Mouse (Mus musculus): ENCODE measurements around the gene Btg2. TPM values are rescaled to one million over a fixed set of nuclear protein-coding genes. Genes with fewer than 3 reads are reported as not detected.

Btg2 gene
- total and polyA plus RNA-seq, 2 experiments from 2014 or later = 8.9 to 19.8 TPM

DNA sequence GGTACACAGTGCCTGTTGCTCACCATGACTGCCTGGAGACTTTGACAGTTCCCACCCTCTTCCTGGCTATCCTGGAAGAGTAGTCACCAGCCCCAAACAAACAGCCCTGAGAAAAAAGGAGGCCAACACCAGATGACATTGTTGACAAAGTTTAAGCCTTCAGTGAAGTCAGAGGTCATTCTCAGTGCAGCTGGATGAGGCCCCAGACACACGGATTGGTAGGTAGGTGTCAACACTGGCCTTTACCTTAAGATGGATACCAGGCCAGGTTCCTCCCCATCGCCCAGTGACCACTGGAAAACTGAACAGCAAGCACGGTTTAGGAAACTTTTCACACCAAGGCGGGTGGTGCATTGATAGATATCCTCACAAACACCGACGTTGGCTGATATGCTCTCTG, 13.4 kb upstream of the Btg2 start:
- Histone ChIP-seq H3K9ac (replicated peaks; ENCODE audit: low read length, poor library complexity, severe bottlenecking) (peak overlapping the region; percentile 64; the same call in 1 of the 2 replicates), H3K4me2 (ENCODE audit: low read depth, low read length, poor library complexity, severe bottlenecking) (peak overlapping the region; percentile 86), H3K9me3 (ENCODE audit: low read length) (no peaks in the 10 kb centered on the region), H3K27me3 (ENCODE audit: insufficient read depth, low read length) (no peaks in the 10 kb centered on the region), H3K4me1 (ENCODE audit: insufficient read depth, low read length) (peaks cover 11% of the 10 kb centered on the region; the same call in 1 of the 2 replicates), H3K36me3 (ENCODE audit: insufficient read depth, low read length) (no peaks in the 10 kb centered on the region), H3K27ac (ENCODE audit: low read depth, low read length) (peak overlapping the region; percentile 71), H3K4me3 (ENCODE audit: low read depth, low read length) (peak overlapping the region; percentile 40; the same call in 1 of the 2 replicates)
- TF ChIP-seq CTCF (IDR thresholded peaks at IDR 0.05) = no peak
- ATAC-seq (ENCODE audit: low FRiP score) = no peak
- DNase-seq (ENCODE audit: low spot score) = no peak
- WGBS = 32% methylated on average over 6 of the region's 6 CpGs

DNA sequence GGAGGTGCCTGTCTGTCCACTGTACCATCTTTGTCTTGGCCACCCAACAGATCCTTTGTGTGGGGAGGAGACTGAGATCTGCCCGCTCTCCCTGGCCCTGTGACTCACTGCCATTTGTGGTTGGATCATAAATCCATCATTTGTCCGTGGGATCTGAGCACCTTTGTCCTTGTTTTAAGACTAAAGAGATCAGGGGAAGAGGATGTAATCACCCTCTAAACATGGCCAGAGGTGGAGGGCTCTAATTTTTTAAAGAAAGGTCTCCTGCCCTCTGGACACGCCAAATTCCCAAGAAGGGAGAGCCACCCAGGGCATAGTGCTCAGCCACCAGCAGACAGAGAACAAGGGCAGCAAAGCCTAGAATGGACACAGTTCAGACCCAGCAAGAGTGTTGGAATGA, 12.9 kb upstream of the Btg2 start:
- Histone ChIP-seq H3K4me1 (ENCODE audit: insufficient read depth, low read length) (peaks cover 11% of the 10 kb centered on the region; the same call in 1 of the 2 replicates), H3K36me3 (ENCODE audit: insufficient read depth, low read length) (no peaks in the 10 kb centered on the region), H3K4me3 (ENCODE audit: low read depth, low read length) (no peak overlapping the region), H3K27me3 (ENCODE audit: insufficient read depth, low read length) (no peaks in the 10 kb centered on the region), H3K27ac (ENCODE audit: low read depth, low read length) (no peak overlapping the region), H3K4me2 (ENCODE audit: low read depth, low read length, poor library complexity, severe bottlenecking) (no peak overlapping the region), H3K9me3 (ENCODE audit: low read length) (no peaks in the 10 kb centered on the region), H3K9ac (replicated peaks; ENCODE audit: low read length, poor library complexity, severe bottlenecking) (no peak overlapping the region)
- ATAC-seq (ENCODE audit: low FRiP score) = no peak
- no peak for TF ChIP-seq CTCF (IDR thresholded peaks at IDR 0.05)
- 89% methylated on average over 3 of the region's 3 CpGs for WGBS
- DNase-seq (ENCODE audit: low spot score) = no peak

DNA sequence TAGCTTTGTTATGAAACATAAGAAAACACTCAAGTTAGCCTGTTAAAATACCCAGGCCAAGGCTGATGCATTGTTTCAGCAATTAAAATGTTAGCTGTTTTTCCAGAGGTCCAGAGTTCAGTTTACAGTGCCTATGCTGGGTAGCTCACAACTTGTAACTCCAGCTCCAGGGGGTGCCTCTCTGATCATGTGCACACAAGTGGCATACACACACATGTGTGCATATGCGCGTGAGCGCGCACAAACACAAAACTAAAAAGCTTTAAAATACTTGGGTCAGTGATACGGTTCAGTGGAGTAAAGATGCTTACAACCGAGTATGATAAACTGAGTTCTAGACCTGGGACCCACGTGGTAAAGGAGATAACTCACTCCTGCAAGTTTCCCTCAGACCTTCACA, 10.2 kb upstream of the Btg2 start:
- DNase-seq (ENCODE audit: low spot score) (no peak), ATAC-seq (ENCODE audit: low FRiP score) (no peak)
- 87% methylated on average over 7 of the region's 7 CpGs for WGBS
- Histone ChIP-seq H3K9ac (replicated peaks; ENCODE audit: low read length, poor library complexity, severe bottlenecking) (no peak overlapping the region), H3K4me3 (ENCODE audit: low read depth, low read length) (no peak overlapping the region), H3K4me2 (ENCODE audit: low read depth, low read length, poor library complexity, severe bottlenecking) (no peak overlapping the region), H3K9me3 (ENCODE audit: low read length) (no peaks in the 10 kb centered on the region), H3K36me3 (ENCODE audit: insufficient read depth, low read length) (no peaks in the 10 kb centered on the region), H3K4me1 (ENCODE audit: insufficient read depth, low read length) (peaks cover 13% of the 10 kb centered on the region; the same call in 1 of the 2 replicates), H3K27me3 (ENCODE audit: insufficient read depth, low read length) (no peaks in the 10 kb centered on the region), H3K27ac (ENCODE audit: low read depth, low read length) (no peak overlapping the region)
- no peak for TF ChIP-seq CTCF (IDR thresholded peaks at IDR 0.05)

DNA sequence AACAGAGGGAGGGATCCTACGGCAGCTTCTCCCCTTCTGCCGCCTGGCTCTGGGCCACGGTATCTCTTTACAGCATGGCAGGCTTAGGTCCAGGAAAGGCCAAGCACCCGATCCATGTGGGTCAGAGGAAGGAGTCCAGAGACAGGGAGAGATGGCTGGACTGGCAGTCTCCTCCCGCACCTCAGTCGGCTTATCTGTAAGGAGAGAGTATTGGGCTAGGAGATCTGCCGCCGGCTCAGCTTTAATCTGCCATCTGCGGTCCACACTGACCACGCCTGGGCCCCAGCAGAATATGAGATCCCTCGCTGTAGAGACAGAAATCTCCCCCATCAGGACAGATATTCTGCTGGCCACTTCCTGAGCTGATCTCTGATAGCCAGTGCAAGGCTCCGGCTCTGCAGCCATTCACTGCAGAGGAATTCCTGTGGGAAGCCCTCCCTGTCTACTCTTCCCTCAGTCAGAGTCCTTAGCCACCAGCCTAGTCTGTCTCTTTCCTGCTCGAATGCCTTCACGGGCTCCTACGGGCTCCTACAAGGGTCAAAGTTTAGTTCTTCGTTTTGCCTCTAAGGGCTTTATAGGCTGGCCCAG, 8.0 kb upstream of the Btg2 start:
- Histone ChIP-seq H3K36me3 (ENCODE audit: insufficient read depth, low read length) (no peaks in the 10 kb centered on the region), H3K27ac (ENCODE audit: low read depth, low read length) (no peak overlapping the region), H3K9ac (replicated peaks; ENCODE audit: low read length, poor library complexity, severe bottlenecking) (no peak overlapping the region), H3K27me3 (ENCODE audit: insufficient read depth, low read length) (no peaks in the 10 kb centered on the region), H3K4me3 (ENCODE audit: low read depth, low read length) (no peak overlapping the region), H3K4me1 (ENCODE audit: insufficient read depth, low read length) (peaks cover 7% of the 10 kb centered on the region; the same call in 1 of the 2 replicates), H3K9me3 (ENCODE audit: low read length) (no peaks in the 10 kb centered on the region), H3K4me2 (ENCODE audit: low read depth, low read length, poor library complexity, severe bottlenecking) (no peak overlapping the region)
- 43% methylated on average over 16 of the region's 16 CpGs for WGBS
- DNase-seq (ENCODE audit: low spot score) (no peak), ATAC-seq (ENCODE audit: low FRiP score) (no peak)
- TF ChIP-seq CTCF (IDR thresholded peaks at IDR 0.05) = no peak

DNA sequence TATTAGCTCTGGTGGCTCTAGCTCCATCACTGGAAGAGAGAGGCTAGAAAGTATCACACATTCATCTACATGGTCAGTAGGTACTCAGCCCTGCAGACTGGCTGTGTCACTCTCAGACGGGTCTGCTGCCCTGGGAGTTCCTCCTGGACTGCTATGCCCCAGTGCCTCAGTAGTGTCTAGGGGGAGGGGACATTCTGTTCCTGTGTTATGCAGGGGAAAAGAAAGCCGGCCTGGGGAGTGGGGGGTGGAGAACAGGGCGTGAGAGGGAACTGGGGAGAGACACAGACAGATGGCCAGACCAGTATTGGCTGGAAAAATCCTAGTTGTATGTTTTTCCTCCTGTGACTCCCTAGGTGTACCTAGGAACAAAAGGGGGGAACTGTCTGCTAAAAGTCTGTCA, 7.1 kb upstream of the Btg2 start:
- WGBS = 32% methylated on average over 3 of the region's 3 CpGs
- peaks cover 7% of the 10 kb centered on the region; the same call in 1 of the 2 replicates for H3K4me1 ChIP-seq (ENCODE audit: insufficient read depth, low read length)
- H3K27ac ChIP-seq (ENCODE audit: low read depth, low read length) = no peak overlapping the region
- H3K9ac ChIP-seq (replicated peaks; ENCODE audit: low read length, poor library complexity, severe bottlenecking) = no peak overlapping the region
- TF ChIP-seq CTCF (IDR thresholded peaks at IDR 0.05) = no peak
- H3K27me3 ChIP-seq (ENCODE audit: insufficient read depth, low read length) = no peaks in the 10 kb centered on the region
- H3K36me3 ChIP-seq (ENCODE audit: insufficient read depth, low read length) = no peaks in the 10 kb centered on the region
- no peak for ATAC-seq (ENCODE audit: low FRiP score)
- H3K4me2 ChIP-seq (ENCODE audit: low read depth, low read length, poor library complexity, severe bottlenecking) = no peak overlapping the region
- H3K9me3 ChIP-seq (ENCODE audit: low read length) = no peaks in the 10 kb centered on the region
- DNase-seq (ENCODE audit: low spot score) = no peak
- H3K4me3 ChIP-seq (ENCODE audit: low read depth, low read length) = no peak overlapping the region

DNA sequence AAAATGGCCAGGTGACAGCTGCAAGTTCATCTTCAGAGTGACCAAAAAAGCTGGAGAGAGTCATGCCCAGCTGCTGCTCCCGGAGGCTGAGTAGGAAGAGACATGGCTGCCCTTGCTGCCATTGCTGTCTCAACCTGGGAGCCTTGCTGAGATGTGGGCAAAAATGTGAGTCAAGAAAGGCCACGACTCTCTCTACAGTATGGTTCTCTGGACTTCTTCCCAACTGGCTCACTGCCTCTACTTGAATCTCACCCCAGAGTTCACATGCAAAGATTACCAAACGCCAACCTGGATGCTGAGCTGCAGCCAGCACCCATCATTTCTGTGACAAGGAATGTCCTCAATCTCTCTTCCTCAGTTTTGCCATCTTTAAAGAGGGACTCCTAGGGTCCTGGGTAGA, 5.2 kb upstream of the Btg2 start:
- WGBS = 75% methylated on average over 3 of the region's 3 CpGs
- TF ChIP-seq CTCF (IDR thresholded peaks at IDR 0.05) = no peak
- Histone ChIP-seq H3K4me3 (ENCODE audit: low read depth, low read length) (no peak overlapping the region), H3K36me3 (ENCODE audit: insufficient read depth, low read length) (no peaks in the 10 kb centered on the region), H3K9ac (replicated peaks; ENCODE audit: low read length, poor library complexity, severe bottlenecking) (no peak overlapping the region), H3K4me1 (ENCODE audit: insufficient read depth, low read length) (peaks cover 7% of the 10 kb centered on the region; the same call in 1 of the 2 replicates), H3K27ac (ENCODE audit: low read depth, low read length) (no peak overlapping the region), H3K9me3 (ENCODE audit: low read length) (no peaks in the 10 kb centered on the region), H3K4me2 (ENCODE audit: low read depth, low read length, poor library complexity, severe bottlenecking) (no peak overlapping the region), H3K27me3 (ENCODE audit: insufficient read depth, low read length) (no peaks in the 10 kb centered on the region)
- DNase-seq (ENCODE audit: low spot score) (no peak), ATAC-seq (ENCODE audit: low FRiP score) (no peak)
